Mouse (Mus musculus): Measurements from ENCODE around the gene Adamtsl5. TPM values are rescaled to one million over a fixed set of nuclear protein-coding genes. Genes with fewer than 3 reads are reported as not detected.
A peak's percentile ranks its signal among the peaks of the same experiment; 100 is the strongest.

The Adamtsl5 gene
- total RNA-seq (2014; rRNA removed; ENCODE audit: low replicate concordance) (18.5 and 34.6 TPM in 2 replicates), polyA plus RNA-seq (2015; fragmentation: Nextera tagmentation; extraction: Ambion mirVana) (12.6 and 14.6 TPM in 2 replicates)

DNA sequence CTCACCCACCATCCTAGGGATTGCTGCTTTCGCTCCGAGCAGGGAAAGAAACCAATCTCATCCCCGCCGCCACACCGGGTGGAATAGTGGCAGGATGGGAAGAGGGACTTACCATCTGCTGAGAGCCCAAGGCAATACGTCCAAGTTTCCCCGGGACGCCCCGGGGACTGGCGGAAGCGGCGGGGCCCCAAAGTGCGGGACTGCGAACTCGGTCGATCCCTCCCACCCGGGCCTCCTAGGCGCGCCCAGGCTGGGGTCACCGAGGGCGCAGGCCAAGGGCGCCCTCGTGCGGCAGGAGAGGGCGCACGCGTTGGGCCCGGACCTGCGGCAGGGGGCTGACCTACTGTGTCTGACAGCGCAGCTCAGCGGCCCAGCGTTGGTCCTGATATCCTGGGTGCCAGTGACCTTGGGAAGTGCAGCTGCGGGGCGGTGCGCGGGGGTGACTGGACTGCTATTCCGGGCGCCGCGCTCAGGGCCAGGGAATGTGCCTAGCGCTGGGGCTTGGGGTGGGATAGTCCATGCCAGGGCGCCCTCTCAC lies at the start of gene Adamtsl5:
Adamtsl5 (minus strand) TSS at position 169 of the 538 bp plus-strand sequence.
- H3K4me3 ChIP-seq (ENCODE audit: low read depth, low read length) = peak within 1 kb of the TSS; percentile 59
- H3K9me3 ChIP-seq (replicated peaks; ENCODE audit: control insufficient read depth, low read length) = no peaks in the 10 kb centered on the region
- TF ChIP-seq EP300 (IDR thresholded peaks at IDR 0.05; ENCODE audit: low read depth) = no peak
- TF ChIP-seq CTCF (IDR thresholded peaks at IDR 0.05; ENCODE audit: low read depth) = peak; percentile 62
- DNase-seq (ENCODE audit: low spot score) (peak; percentile 63), ATAC-seq (ENCODE audit: insufficient read depth, low read depth) (peak; percentile 79)
- WGBS = under 1% methylated on average over 34 of the region's 42 CpGs
- peak within 1 kb of the TSS; percentile 46 for H3K27ac ChIP-seq (ENCODE audit: low read depth)
- peaks cover 30% of the 10 kb centered on the region for H3K4me1 ChIP-seq (ENCODE audit: control insufficient read depth, insufficient read depth)
- H3K27me3 ChIP-seq (ENCODE audit: control insufficient read depth, insufficient read depth, low read length) = peaks cover 65% of the 10 kb centered on the region
- H3K4me2 ChIP-seq (ENCODE audit: low read depth, low read length) = peak within 1 kb of the TSS; percentile 85
- H3K9ac ChIP-seq (replicated peaks; ENCODE audit: low read depth, low read length) = peak within 1 kb of the TSS; percentile 62
- no peaks in the 10 kb centered on the region for H3K36me3 ChIP-seq (replicated peaks; ENCODE audit: control insufficient read depth, insufficient read depth, low read length)

DNA sequence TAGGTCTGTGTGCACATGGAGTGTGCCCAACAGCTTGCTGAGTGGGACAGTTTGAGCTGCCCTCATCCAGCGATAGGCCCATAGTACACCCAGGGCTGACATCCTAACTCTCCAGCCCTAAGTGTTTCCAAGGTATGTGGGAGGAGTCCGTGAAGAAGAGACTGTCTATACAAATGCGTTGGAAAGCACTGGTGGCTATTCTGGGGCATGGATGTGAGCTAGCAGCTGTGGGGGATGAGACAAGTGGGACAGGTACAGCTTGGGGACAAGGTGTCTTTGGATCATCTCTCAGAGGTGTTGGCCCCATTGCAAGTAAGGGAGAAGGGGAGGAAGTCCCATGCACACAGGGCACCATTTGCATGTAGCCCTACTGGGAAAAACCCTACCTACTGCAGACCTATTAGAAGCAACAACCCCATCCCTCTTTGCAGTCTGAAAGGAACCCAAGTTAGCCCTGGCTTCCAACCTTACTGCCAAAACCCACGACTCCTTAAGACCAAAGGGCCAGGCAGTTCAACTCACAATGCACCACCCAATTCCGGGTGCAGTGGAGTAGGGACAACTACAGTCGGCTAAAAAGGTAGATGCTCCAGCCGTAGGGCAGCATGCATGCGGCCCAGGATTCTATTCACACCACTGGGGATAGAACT lies 49.4 kb upstream of the Adamtsl5 start:
- Histone ChIP-seq H3K27ac (ENCODE audit: low read depth) (no peak overlapping the region), H3K9ac (replicated peaks; ENCODE audit: low read depth, low read length) (0 out of 2 replicates have a peak overlapping the region, but pooled peaks have one; percentile 59), H3K27me3 (ENCODE audit: control insufficient read depth, insufficient read depth, low read length) (no peaks in the 10 kb centered on the region), H3K9me3 (replicated peaks; ENCODE audit: control insufficient read depth, low read length) (no peaks in the 10 kb centered on the region), H3K4me2 (ENCODE audit: low read depth, low read length) (peak overlapping the region; percentile 73), H3K36me3 (replicated peaks; ENCODE audit: control insufficient read depth, insufficient read depth, low read length) (peaks cover 44% of the 10 kb centered on the region), H3K4me1 (ENCODE audit: control insufficient read depth, insufficient read depth) (peaks cover 22% of the 10 kb centered on the region), H3K4me3 (ENCODE audit: low read depth, low read length) (no peak overlapping the region)
- no peak for DNase-seq (ENCODE audit: low spot score)
- no peak for TF ChIP-seq CTCF (IDR thresholded peaks at IDR 0.05; ENCODE audit: low read depth)
- WGBS = 46% methylated on average over 8 of the region's 8 CpGs
- no peak for ATAC-seq (ENCODE audit: insufficient read depth, low read depth)

DNA sequence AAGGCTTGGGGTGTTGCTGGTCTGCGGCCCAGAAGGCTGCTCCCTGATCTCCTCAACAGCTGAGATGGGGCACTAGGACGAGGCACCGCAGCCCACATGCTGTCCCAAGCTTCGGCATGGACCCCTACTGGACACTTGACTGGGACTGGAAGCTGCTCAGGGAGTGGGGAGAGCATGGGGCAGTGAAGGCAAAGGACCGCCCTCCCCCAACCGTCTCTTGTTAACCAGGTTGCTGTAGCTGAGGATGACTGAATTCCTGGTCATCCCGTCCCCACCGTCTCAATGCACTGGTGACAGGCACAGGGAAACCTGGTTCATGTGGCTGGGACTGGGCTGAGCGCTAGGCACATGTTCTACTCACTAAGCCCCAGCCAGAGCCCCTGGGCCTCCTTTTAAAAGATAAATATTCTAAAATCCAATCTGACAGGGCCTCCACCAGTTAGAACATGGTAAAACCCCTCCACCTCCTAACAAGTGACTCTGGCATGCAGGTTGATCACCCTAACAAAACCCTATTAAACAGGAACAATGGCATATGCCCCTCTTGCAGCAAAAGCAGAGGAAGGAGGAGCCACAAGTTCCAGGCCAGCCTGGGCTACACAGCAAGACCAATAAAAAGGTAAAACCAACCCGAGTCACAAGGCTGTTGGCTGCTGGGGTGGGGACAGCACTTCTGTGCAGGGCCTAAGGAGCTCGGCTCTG lies 48.8 kb upstream of the Adamtsl5 start:
- no peak overlapping the region for H3K4me3 ChIP-seq (ENCODE audit: low read depth, low read length)
- 84% methylated on average over 11 of the region's 11 CpGs for WGBS
- no peak overlapping the region for H3K27ac ChIP-seq (ENCODE audit: low read depth)
- no peak overlapping the region for H3K9ac ChIP-seq (replicated peaks; ENCODE audit: low read depth, low read length)
- ATAC-seq (ENCODE audit: insufficient read depth, low read depth) (no peak), DNase-seq (ENCODE audit: low spot score) (no peak)
- peaks cover 44% of the 10 kb centered on the region for H3K36me3 ChIP-seq (replicated peaks; ENCODE audit: control insufficient read depth, insufficient read depth, low read length)
- H3K27me3 ChIP-seq (ENCODE audit: control insufficient read depth, insufficient read depth, low read length) = no peaks in the 10 kb centered on the region
- no peak overlapping the region for H3K4me2 ChIP-seq (ENCODE audit: low read depth, low read length)
- H3K4me1 ChIP-seq (ENCODE audit: control insufficient read depth, insufficient read depth) = peaks cover 22% of the 10 kb centered on the region
- TF ChIP-seq EP300 (IDR thresholded peaks at IDR 0.05; ENCODE audit: low read depth) = no peak
- no peak for TF ChIP-seq CTCF (IDR thresholded peaks at IDR 0.05; ENCODE audit: low read depth)
- H3K9me3 ChIP-seq (replicated peaks; ENCODE audit: control insufficient read depth, low read length) = no peaks in the 10 kb centered on the region

DNA sequence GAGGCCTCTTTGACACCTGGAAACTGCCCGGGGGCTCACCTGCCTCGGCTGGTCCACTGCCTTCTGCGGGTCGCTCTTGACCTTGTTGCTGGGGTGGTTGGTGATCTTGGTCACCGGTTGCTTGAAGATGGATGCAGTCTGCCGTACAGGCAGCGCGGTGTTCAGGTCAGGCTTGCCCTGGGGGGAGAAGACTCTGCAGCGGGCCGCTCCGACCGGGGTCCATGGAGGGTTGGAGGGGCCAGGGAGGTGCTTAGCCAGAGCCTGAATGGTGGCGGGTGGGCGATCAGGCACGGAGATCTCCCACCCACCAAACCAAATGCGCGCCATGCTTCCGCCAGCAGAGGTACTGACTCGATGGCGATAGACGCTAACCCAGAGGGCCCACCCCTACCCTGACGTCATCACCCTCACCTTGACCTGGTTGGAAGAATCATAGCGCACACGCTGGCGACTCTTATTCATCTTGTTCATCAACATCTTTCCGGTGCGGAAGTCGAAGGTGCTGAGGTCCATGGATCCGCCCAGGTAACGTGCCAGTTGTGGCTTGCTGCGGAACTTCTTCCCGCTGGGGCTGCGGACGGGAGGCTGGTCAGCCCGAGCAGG lies 46.9 kb upstream of the Adamtsl5 start:
- Histone ChIP-seq H3K27me3 (ENCODE audit: control insufficient read depth, insufficient read depth, low read length) (no peaks in the 10 kb centered on the region), H3K9ac (replicated peaks; ENCODE audit: low read depth, low read length) (no peak overlapping the region), H3K27ac (ENCODE audit: low read depth) (no peak overlapping the region), H3K9me3 (replicated peaks; ENCODE audit: control insufficient read depth, low read length) (no peaks in the 10 kb centered on the region), H3K4me1 (ENCODE audit: control insufficient read depth, insufficient read depth) (peaks cover 17% of the 10 kb centered on the region), H3K4me3 (ENCODE audit: low read depth, low read length) (no peak overlapping the region), H3K4me2 (ENCODE audit: low read depth, low read length) (no peak overlapping the region), H3K36me3 (replicated peaks; ENCODE audit: control insufficient read depth, insufficient read depth, low read length) (peaks cover 48% of the 10 kb centered on the region)
- DNase-seq (ENCODE audit: low spot score) (no peak), ATAC-seq (ENCODE audit: insufficient read depth, low read depth) (no peak)
- TF ChIP-seq CTCF (IDR thresholded peaks at IDR 0.05; ENCODE audit: low read depth) = no peak
- no peak for TF ChIP-seq EP300 (IDR thresholded peaks at IDR 0.05; ENCODE audit: low read depth)
- 95% methylated on average over 35 of the region's 35 CpGs for WGBS

DNA sequence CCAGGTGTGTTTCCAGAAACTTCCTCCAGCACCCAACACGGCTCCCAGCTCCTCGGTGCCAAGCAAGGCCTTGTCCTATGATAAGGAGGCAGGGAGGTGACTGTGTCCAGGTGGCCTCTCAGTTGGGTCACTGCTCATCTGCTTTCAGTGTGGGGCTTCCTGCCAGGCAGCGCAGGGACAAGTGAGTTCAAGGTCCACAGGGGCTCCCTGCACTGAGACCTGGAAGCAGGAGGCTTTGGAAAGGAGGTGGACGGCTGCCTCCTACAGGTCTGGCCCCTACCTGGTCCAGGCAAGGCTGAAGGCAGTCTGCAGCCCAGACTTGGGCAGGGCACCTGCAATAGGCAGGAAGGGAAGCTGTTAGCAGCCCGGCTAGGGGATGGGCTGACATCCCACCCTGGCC lies 44.5 kb upstream of the Adamtsl5 start:
- TF ChIP-seq CTCF (IDR thresholded peaks at IDR 0.05; ENCODE audit: low read depth) (no peak), EP300 (IDR thresholded peaks at IDR 0.05; ENCODE audit: low read depth) (no peak)
- no peak overlapping the region for H3K4me3 ChIP-seq (ENCODE audit: low read depth, low read length)
- H3K36me3 ChIP-seq (replicated peaks; ENCODE audit: control insufficient read depth, insufficient read depth, low read length) = peaks cover 48% of the 10 kb centered on the region
- no peak overlapping the region for H3K27ac ChIP-seq (ENCODE audit: low read depth)
- 82% methylated on average over 5 of the region's 5 CpGs for WGBS
- ATAC-seq (ENCODE audit: insufficient read depth, low read depth) (no peak), DNase-seq (ENCODE audit: low spot score) (no peak)
- H3K9ac ChIP-seq (replicated peaks; ENCODE audit: low read depth, low read length) = no peak overlapping the region
- H3K27me3 ChIP-seq (ENCODE audit: control insufficient read depth, insufficient read depth, low read length) = no peaks in the 10 kb centered on the region
- H3K4me2 ChIP-seq (ENCODE audit: low read depth, low read length) = no peak overlapping the region
- peaks cover 13% of the 10 kb centered on the region for H3K4me1 ChIP-seq (ENCODE audit: control insufficient read depth, insufficient read depth)
- H3K9me3 ChIP-seq (replicated peaks; ENCODE audit: control insufficient read depth, low read length) = no peaks in the 10 kb centered on the region

All from heart, postnatal 0 days (tissue).